Mouse (Mus musculus) intestine, embryonic 14.5 days (tissue): ENCODE measurements around the gene Nmnat2. TPM values are rescaled to one million over a fixed set of nuclear protein-coding genes. Genes with fewer than 3 reads are reported as not detected.

Experiments
- ATAC-seq: fragments of 200-750 bp; cut with Nextera tagmentation; replicated peaks from 2 replicates; pipeline ENCODE4 v1.8.0; 2017; ENCODE audit warnings: low read depth, moderate number of reproducible peaks, moderate TSS enrichment, moderate library complexity; ENCODE audit not compliant: low FRiP score, low TSS enrichment
- DNase-seq: peaks from one replicate; pipeline ENCODE4 v3.0.0-alpha.2; 2018; ENCODE audit warnings: low spot score
- H3K27ac ChIP-seq: fragments of 300-500 bp; sonication (generic); 2 replicates; pipeline ENCODE4 v1.5.1; 2014; ENCODE audit warnings: low read depth, mild to moderate bottlenecking, control low read depth
- H3K27me3 ChIP-seq: fragments of 300-500 bp; sonication (generic); replicated peaks from 2 replicates; pipeline ENCODE4 v1.6.1; 2014; ENCODE audit warnings: low read length, control low read depth; ENCODE audit not compliant: control insufficient read depth, insufficient read depth
- H3K36me3 ChIP-seq: fragments of 300-500 bp; sonication (generic); 2 replicates; pipeline ENCODE4 v1.6.1; 2014; ENCODE audit warnings: low read length, control low read depth; ENCODE audit not compliant: control insufficient read depth, insufficient read depth
- H3K4me1 ChIP-seq: fragments of 300-500 bp; sonication (generic); replicated peaks from 2 replicates; pipeline ENCODE4 v1.6.1; 2014; ENCODE audit warnings: low read length, control low read depth, mixed read lengths; ENCODE audit not compliant: control insufficient read depth, insufficient read depth
- H3K4me2 ChIP-seq: fragments of 300-500 bp; sonication (generic); 2 replicates; pipeline ENCODE4 v1.6.1; 2014; ENCODE audit warnings: low read length
- H3K4me3 ChIP-seq: fragments of 300-500 bp; sonication (generic); 2 replicates; pipeline ENCODE4 v1.5.1; 2014; ENCODE audit warnings: low read depth, low read length, control low read depth, mixed read lengths
- H3K9ac ChIP-seq: fragments of 300-500 bp; sonication (generic); 2 replicates; pipeline ENCODE4 v1.6.1; 2014; ENCODE audit warnings: mild to moderate bottlenecking, low read length
- H3K9me3 ChIP-seq: fragments of 300-500 bp; sonication (generic); 2 replicates; pipeline ENCODE4 v1.6.1; 2016; ENCODE audit warnings: low read length, control low read depth; ENCODE audit not compliant: control insufficient read depth
- WGBS: fragments of 180-500 bp; shearing (Covaris S2); extraction: QIAGEN DNeasy Blood & Tissue Kit; methylation state at CpG from one replicate; pipeline ENCODE4 v1.1.7; 2014; 5-methylcytosine and 5-hydroxymethylcytosine counted together
- polyA plus RNA-seq: library from polyadenylated mRNA; unstranded; fragments of >200 nt; fragmentation: Nextera tagmentation; extraction: Ambion mirVana; gene quantifications from 2 replicates; pipeline ENCODE4 v1.2.1, GENCODE M21; 2014

The Nmnat2 gene
- polyA plus RNA-seq, 1 experiment from 2014 or later = 3.5 TPM

- no peaks in the 10 kb centered on the region for H3K36me3 ChIP-seq
- no peak for DNase-seq
- no peak for ATAC-seq
- H3K9me3 ChIP-seq = no peaks in the 10 kb centered on the region
- H3K9ac ChIP-seq = no peak overlapping the region
- H3K4me1 ChIP-seq = peaks cover 3% of the 10 kb centered on the region; the same call in 1 of the 2 replicates
- no peaks in the 10 kb centered on the region for H3K27me3 ChIP-seq
- H3K4me3 ChIP-seq = no peak overlapping the region
- no peak overlapping the region for H3K4me2 ChIP-seq
- no peak overlapping the region for H3K27ac ChIP-seq
- 71% methylated on average over 3 of the region's 3 CpGs for WGBS
Measured at GRCm38 (mm10) chr1:153019623-153020022, 64.8 kb downstream of the Nmnat2 start.

GRCm38 (mm10) chr1:153021034-153021638 lies 66.3 kb downstream of the Nmnat2 start:
- Histone ChIP-seq H3K9me3 (no peaks in the 10 kb centered on the region), H3K36me3 (no peaks in the 10 kb centered on the region), H3K4me2 (no peak overlapping the region), H3K4me1 (no peaks in the 10 kb centered on the region), H3K27me3 (no peaks in the 10 kb centered on the region), H3K9ac (no peak overlapping the region), H3K4me3 (no peak overlapping the region), H3K27ac (no peak overlapping the region)
- ATAC-seq = no peak
- DNase-seq = no peak
- 40% methylated on average over 7 of the region's 7 CpGs for WGBS

GRCm38 (mm10) chr1:153023018-153023417 lies 68.2 kb downstream of the Nmnat2 start:
- DNase-seq = no peak
- Histone ChIP-seq H3K9ac (no peak overlapping the region), H3K27ac (no peak overlapping the region), H3K27me3 (no peaks in the 10 kb centered on the region), H3K4me1 (no peaks in the 10 kb centered on the region), H3K9me3 (no peaks in the 10 kb centered on the region), H3K4me2 (no peak overlapping the region), H3K36me3 (no peaks in the 10 kb centered on the region), H3K4me3 (no peak overlapping the region)
- ATAC-seq = no peak
- WGBS = 87% methylated on average over 4 of the region's 4 CpGs

GRCm38 (mm10) chr1:153023875-153024274 lies 69.1 kb downstream of the Nmnat2 start:
- no peak overlapping the region for H3K4me3 ChIP-seq
- H3K27ac ChIP-seq = no peak overlapping the region
- WGBS = 83% methylated on average over 2 of the region's 2 CpGs
- no peaks in the 10 kb centered on the region for H3K9me3 ChIP-seq
- ATAC-seq (no peak), DNase-seq (no peak)
- H3K4me1 ChIP-seq = no peaks in the 10 kb centered on the region
- H3K27me3 ChIP-seq = no peaks in the 10 kb centered on the region
- no peak overlapping the region for H3K9ac ChIP-seq
- no peak overlapping the region for H3K4me2 ChIP-seq
- H3K36me3 ChIP-seq = no peaks in the 10 kb centered on the region

GRCm38 (mm10) chr1:153024453-153024852 lies 69.7 kb downstream of the Nmnat2 start:
- Histone ChIP-seq H3K4me3 (no peak overlapping the region), H3K4me1 (no peaks in the 10 kb centered on the region), H3K9me3 (no peaks in the 10 kb centered on the region), H3K27me3 (no peaks in the 10 kb centered on the region), H3K4me2 (no peak overlapping the region), H3K9ac (no peak overlapping the region), H3K36me3 (no peaks in the 10 kb centered on the region), H3K27ac (no peak overlapping the region)
- 24% methylated on average over 2 of the region's 2 CpGs for WGBS
- no peak for ATAC-seq
- no peak for DNase-seq

- H3K9ac ChIP-seq = no peak overlapping the region
- H3K4me2 ChIP-seq = no peak overlapping the region
- H3K9me3 ChIP-seq = no peaks in the 10 kb centered on the region
- WGBS = 50% methylated on average over 6 of the region's 6 CpGs
- no peak for ATAC-seq
- no peak overlapping the region for H3K27ac ChIP-seq
- no peaks in the 10 kb centered on the region for H3K27me3 ChIP-seq
- H3K4me1 ChIP-seq = peaks cover 12% of the 10 kb centered on the region; the same call in 1 of the 2 replicates
- DNase-seq = no peak
- no peak overlapping the region for H3K4me3 ChIP-seq
- H3K36me3 ChIP-seq = no peaks in the 10 kb centered on the region
Measured at GRCm38 (mm10) chr1:153031345-153031744, 76.6 kb downstream of the Nmnat2 start.

DNA sequence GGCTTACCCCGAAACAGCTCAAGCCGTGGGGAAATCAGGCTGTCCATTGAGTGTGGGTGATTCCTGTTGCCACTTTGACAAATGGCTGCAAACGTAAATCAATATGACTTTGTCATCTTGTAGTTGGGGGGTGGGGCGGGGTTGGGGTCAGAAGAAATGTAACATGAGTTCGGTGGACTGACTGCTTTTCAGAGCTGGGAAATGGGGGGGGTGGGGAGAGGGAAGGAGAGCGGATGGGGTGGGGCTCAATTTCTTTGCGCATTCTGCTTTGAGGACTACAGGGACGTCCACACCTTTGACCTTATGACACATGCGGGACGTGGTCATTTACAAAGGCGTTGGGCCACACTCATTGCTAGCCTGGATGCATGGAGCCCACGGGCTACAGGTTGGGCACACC lies 77.2 kb downstream of the Nmnat2 start:
- Histone ChIP-seq H3K9ac (no peak overlapping the region), H3K27ac (no peak overlapping the region), H3K4me3 (no peak overlapping the region), H3K36me3 (no peaks in the 10 kb centered on the region), H3K4me2 (no peak overlapping the region), H3K27me3 (no peaks in the 10 kb centered on the region), H3K4me1 (peaks cover 12% of the 10 kb centered on the region; the same call in 1 of the 2 replicates), H3K9me3 (no peaks in the 10 kb centered on the region)
- ATAC-seq (no peak), DNase-seq (no peak)
- WGBS = 70% methylated on average over 12 of the region's 12 CpGs

GRCm38 (mm10) chr1:153033145-153033908 lies 78.5 kb downstream of the Nmnat2 start:
- Histone ChIP-seq H3K9me3 (no peaks in the 10 kb centered on the region), H3K27ac (no peak overlapping the region), H3K36me3 (no peaks in the 10 kb centered on the region), H3K27me3 (no peaks in the 10 kb centered on the region), H3K4me3 (no peak overlapping the region), H3K9ac (no peak overlapping the region), H3K4me2 (no peak overlapping the region), H3K4me1 (peaks cover 12% of the 10 kb centered on the region; the same call in 1 of the 2 replicates)
- DNase-seq (no peak), ATAC-seq (no peak)
- WGBS = 73% methylated on average over 5 of the region's 5 CpGs

DNA sequence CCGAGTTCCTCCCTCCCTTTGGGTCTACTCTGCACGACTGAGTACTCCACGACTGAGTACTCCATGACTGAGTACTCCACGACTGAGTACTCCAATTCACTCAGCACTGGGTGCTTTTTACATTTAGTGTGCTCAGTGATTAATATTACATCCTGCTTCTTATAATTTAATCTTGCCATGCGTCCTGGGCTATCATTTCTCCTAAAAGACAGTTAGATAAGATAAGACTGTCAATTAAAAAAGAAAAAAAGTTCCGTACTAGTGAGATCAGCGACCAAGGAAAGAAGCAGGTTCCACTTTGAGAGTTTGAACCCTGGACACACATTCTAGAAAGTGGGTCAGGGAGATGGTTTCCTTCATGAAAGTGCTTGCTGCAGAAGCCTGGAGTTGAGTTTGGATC lies 79.3 kb downstream of the Nmnat2 start:
- H3K27ac ChIP-seq = no peak overlapping the region
- H3K4me3 ChIP-seq = no peak overlapping the region
- no peaks in the 10 kb centered on the region for H3K36me3 ChIP-seq
- no peaks in the 10 kb centered on the region for H3K9me3 ChIP-seq
- H3K4me1 ChIP-seq = peaks cover 12% of the 10 kb centered on the region; the same call in 1 of the 2 replicates
- DNase-seq = no peak
- WGBS = 65% methylated on average over 7 of the region's 7 CpGs
- no peak for ATAC-seq
- no peak overlapping the region for H3K4me2 ChIP-seq
- no peaks in the 10 kb centered on the region for H3K27me3 ChIP-seq
- H3K9ac ChIP-seq = no peak overlapping the region
